Mouse (Mus musculus) myocyte (in vitro differentiated cells): Measurements from ENCODE around the gene Arl6ip5. TPM values are rescaled to one million over a fixed set of nuclear protein-coding genes. Genes with fewer than 3 reads are reported as not detected.
A peak's percentile ranks its signal among the peaks of the same experiment; 100 is the strongest.

ENCODE experiments used
- H3K27me3 ChIP-seq: one replicate; pipeline ENCODE4 v1.6.1; 2011; ENCODE audit not compliant: control insufficient read depth, insufficient read depth, insufficient read length
- H3K36me3 ChIP-seq: one replicate; pipeline ENCODE4 v1.6.1; 2011; ENCODE audit not compliant: control insufficient read depth, insufficient read depth
- H3K4me2 ChIP-seq: one replicate; pipeline ENCODE4 v1.6.1; 2011; ENCODE audit warnings: low read depth, control low read depth
- H3K4me3 ChIP-seq: one replicate; pipeline ENCODE4 v1.5.1; 2011; ENCODE audit warnings: mild to moderate bottlenecking, control low read depth, moderate library complexity
- H3K79me2 ChIP-seq: one replicate; pipeline ENCODE4 v1.6.1; 2011; ENCODE audit not compliant: control insufficient read depth, insufficient read depth
- H3ac ChIP-seq: one replicate; pipeline ENCODE4 v1.6.1; 2011; ENCODE audit not compliant: control insufficient read depth, insufficient read length
- CEBPB ChIP-seq: IDR thresholded peaks from 2 replicates; pipeline ENCODE4 v1.6.1; 2011; ENCODE audit warnings: mild to moderate bottlenecking, moderate library complexity; ENCODE audit not compliant: poor library complexity, insufficient read depth, severe bottlenecking
- E2F4 ChIP-seq: IDR thresholded peaks from one replicate; pipeline ENCODE4 v1.6.1; 2011; ENCODE audit warnings: mild to moderate bottlenecking, control low read depth, moderate library complexity; ENCODE audit not compliant: insufficient read depth
- MAX ChIP-seq: IDR thresholded peaks from one replicate; pipeline ENCODE4 v1.6.1; 2011; ENCODE audit warnings: low read depth, mild to moderate bottlenecking, control low read depth
- MYOD1 ChIP-seq, 3 experiments: IDR thresholded peaks; one replicate each; pipeline ENCODE4 v1.6.1; 2011; ENCODE audit warnings: control low read depth in 2 of 3, low read depth in 2 of 3, mild to moderate bottlenecking in 2 of 3, moderate library complexity in 1 of 3; ENCODE audit not compliant: insufficient read length in 2 of 3, control insufficient read depth in 1 of 3
- MYOG ChIP-seq, 3 experiments: IDR thresholded peaks; one replicate each; pipeline ENCODE4 v1.6.1; 2011; ENCODE audit warnings: control low read depth in 2 of 3, low read depth in 2 of 3, mild to moderate bottlenecking in 2 of 3; ENCODE audit not compliant: insufficient read length in 2 of 3, control insufficient read depth in 1 of 3, insufficient read depth in 1 of 3
- POLR2A ChIP-seq: IDR thresholded peaks from one replicate; pipeline ENCODE4 v1.6.1; 2011; ENCODE audit warnings: low read depth, mild to moderate bottlenecking, control low read depth, moderate library complexity; ENCODE audit not compliant: insufficient read length
- POLR2AphosphoS2 ChIP-seq: IDR thresholded peaks from one replicate; pipeline ENCODE4 v1.6.1; 2011; ENCODE audit warnings: low read depth, control low read depth; ENCODE audit not compliant: insufficient read length
- REST ChIP-seq: IDR thresholded peaks from one replicate; pipeline ENCODE4 v1.6.1; 2011; ENCODE audit warnings: mild to moderate bottlenecking, control low read depth, moderate library complexity; ENCODE audit not compliant: insufficient read depth, insufficient read length
- SRF ChIP-seq: IDR thresholded peaks from one replicate; pipeline ENCODE4 v1.6.1; 2011; ENCODE audit warnings: low read depth; ENCODE audit not compliant: control insufficient read depth, insufficient read length
- TCF12 ChIP-seq: IDR thresholded peaks from one replicate; pipeline ENCODE4 v1.6.1; 2011; ENCODE audit warnings: mild to moderate bottlenecking, control low read depth; ENCODE audit not compliant: poor library complexity, insufficient read depth, severe bottlenecking
- TCF3 ChIP-seq: IDR thresholded peaks from one replicate; pipeline ENCODE4 v1.6.1; 2011; ENCODE audit warnings: low read depth, control low read depth; ENCODE audit not compliant: insufficient read length
- USF1 ChIP-seq: IDR thresholded peaks from one replicate; pipeline ENCODE4 v1.6.1; 2011; ENCODE audit warnings: low read depth, mild to moderate bottlenecking, control low read depth, moderate library complexity
- polyA plus RNA-seq: library from polyadenylated mRNA; unstranded; fragments of >200 nt; fragmentation: generic; extraction: Trizol; gene quantifications from one replicate; pipeline ENCODE4 v1.2.1, GENCODE M21; 2012; ENCODE audit warnings: missing spikeins

The Arl6ip5 gene
- polyA plus RNA-seq, 1 experiment: 750 TPM

DNA sequence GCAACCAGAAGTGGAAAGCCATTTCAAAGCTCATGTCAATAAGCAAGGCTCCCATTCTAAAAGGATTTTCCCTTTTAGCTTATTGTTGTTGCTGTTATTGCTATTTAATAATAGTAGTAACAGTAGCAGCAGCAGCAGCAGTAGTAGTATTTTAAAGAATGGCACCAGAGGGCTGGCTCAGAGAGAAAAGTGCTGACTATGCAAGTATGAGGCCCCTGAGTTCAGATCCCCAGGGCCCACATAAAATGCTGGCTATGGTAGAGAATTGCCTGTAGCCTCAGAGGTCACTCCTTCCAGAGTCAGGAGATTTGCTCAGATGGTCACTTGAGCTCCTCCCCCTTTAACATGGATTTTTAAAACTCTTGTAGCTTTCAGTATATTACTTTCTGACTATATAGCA lies 34.7 kb downstream of the Arl6ip5 start:
- TF ChIP-seq SRF: no peak
- TF ChIP-seq USF1: no peak
- TF ChIP-seq TCF12: no peak
- TF ChIP-seq E2F4: no peak
- TF ChIP-seq MAX: no peak
- TF ChIP-seq TCF3: no peak
- TF ChIP-seq MYOG (IDR thresholded peaks at IDR 0.05; ENCODE audit: control insufficient read depth in 1 of 3, insufficient read depth in 1 of 3, insufficient read length in 2 of 3, low read depth in 2 of 3): no peak
- no peak for TF ChIP-seq POLR2A
- no peak for TF ChIP-seq MYOD1 (IDR thresholded peaks at IDR 0.05; ENCODE audit: control insufficient read depth in 1 of 3, insufficient read length in 2 of 3, low read depth in 2 of 3)
- TF ChIP-seq POLR2AphosphoS2: no peak
- no peak for TF ChIP-seq CEBPB
- no peak for TF ChIP-seq REST
- H3ac ChIP-seq: no peak overlapping the region
- no peaks in the 10 kb centered on the region for H3K79me2 ChIP-seq
- no peak overlapping the region for H3K4me3 ChIP-seq
- H3K27me3 ChIP-seq: no peaks in the 10 kb centered on the region
- no peak overlapping the region for H3K4me2 ChIP-seq
- H3K36me3 ChIP-seq: no peaks in the 10 kb centered on the region

DNA sequence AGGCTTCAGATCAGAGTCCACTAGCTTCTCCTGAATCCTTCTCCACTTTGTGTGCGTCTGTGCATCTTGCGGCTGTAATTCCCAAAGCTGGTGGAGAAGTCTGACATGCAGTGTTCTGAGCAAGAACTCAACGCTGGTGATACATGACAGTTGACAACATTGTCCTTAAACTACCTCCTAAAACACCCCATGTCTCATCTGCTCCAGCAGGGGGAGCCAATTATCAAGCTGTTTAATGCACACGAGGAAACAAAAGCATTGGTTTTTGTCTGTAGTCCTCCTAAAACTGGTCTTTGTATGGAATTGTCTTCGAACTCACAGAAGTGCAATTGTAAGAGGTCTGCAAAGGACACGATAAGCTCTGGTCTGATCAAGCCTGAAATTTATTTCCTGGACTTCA lies 40.5 kb downstream of the Arl6ip5 start:
- H3ac ChIP-seq: no peak overlapping the region
- H3K27me3 ChIP-seq: no peaks in the 10 kb centered on the region
- H3K79me2 ChIP-seq: no peaks in the 10 kb centered on the region
- H3K4me3 ChIP-seq: peak overlapping the region; percentile 29
- peak overlapping the region; percentile 68 for H3K4me2 ChIP-seq
- H3K36me3 ChIP-seq: no peaks in the 10 kb centered on the region
- TF ChIP-seq MYOG (IDR thresholded peaks at IDR 0.05; ENCODE audit: control insufficient read depth in 1 of 3, insufficient read depth in 1 of 3, insufficient read length in 2 of 3, low read depth in 2 of 3) (no peak), MAX (no peak), SRF (no peak), POLR2A (no peak), POLR2AphosphoS2 (no peak), TCF3 (no peak), TCF12 (no peak), USF1 (no peak), E2F4 (no peak), REST (no peak), CEBPB (no peak), MYOD1 (IDR thresholded peaks at IDR 0.05; ENCODE audit: control insufficient read depth in 1 of 3, insufficient read length in 2 of 3, low read depth in 2 of 3) (no peak)

DNA sequence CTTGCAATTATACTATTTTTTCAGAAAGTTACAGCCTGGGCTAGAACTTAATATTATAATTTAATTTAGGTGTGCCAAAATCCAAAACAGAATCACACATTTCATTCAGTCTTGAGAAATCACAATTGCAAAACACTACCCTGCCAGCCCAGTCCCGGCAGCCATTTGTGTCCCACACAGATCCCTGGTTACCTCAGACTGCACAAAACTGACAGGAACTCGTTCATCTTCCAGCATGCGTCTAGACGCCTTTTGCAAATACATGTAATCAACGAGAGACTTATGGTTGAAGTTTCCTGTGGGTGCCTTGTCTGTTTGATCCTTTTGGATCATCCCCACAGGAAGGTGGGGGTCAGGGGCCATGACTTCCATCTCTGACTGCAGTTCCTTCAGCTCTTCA lies 41.6 kb downstream of the Arl6ip5 start:
- H3K4me2 ChIP-seq: peak overlapping the region; percentile 68
- peak overlapping the region; percentile 29 for H3K4me3 ChIP-seq
- no peaks in the 10 kb centered on the region for H3K27me3 ChIP-seq
- no peaks in the 10 kb centered on the region for H3K36me3 ChIP-seq
- no peak for TF ChIP-seq POLR2A
- TF ChIP-seq REST: no peak
- no peak for TF ChIP-seq MYOD1 (IDR thresholded peaks at IDR 0.05; ENCODE audit: control insufficient read depth in 1 of 3, insufficient read length in 2 of 3, low read depth in 2 of 3)
- no peak for TF ChIP-seq MAX
- no peak for TF ChIP-seq SRF
- TF ChIP-seq POLR2AphosphoS2: no peak
- no peak for TF ChIP-seq TCF3
- TF ChIP-seq USF1: no peak
- TF ChIP-seq TCF12: no peak
- TF ChIP-seq MYOG (IDR thresholded peaks at IDR 0.05; ENCODE audit: control insufficient read depth in 1 of 3, insufficient read depth in 1 of 3, insufficient read length in 2 of 3, low read depth in 2 of 3): no peak
- TF ChIP-seq E2F4: no peak
- TF ChIP-seq CEBPB: no peak
- no peak overlapping the region for H3ac ChIP-seq
- no peaks in the 10 kb centered on the region for H3K79me2 ChIP-seq

DNA sequence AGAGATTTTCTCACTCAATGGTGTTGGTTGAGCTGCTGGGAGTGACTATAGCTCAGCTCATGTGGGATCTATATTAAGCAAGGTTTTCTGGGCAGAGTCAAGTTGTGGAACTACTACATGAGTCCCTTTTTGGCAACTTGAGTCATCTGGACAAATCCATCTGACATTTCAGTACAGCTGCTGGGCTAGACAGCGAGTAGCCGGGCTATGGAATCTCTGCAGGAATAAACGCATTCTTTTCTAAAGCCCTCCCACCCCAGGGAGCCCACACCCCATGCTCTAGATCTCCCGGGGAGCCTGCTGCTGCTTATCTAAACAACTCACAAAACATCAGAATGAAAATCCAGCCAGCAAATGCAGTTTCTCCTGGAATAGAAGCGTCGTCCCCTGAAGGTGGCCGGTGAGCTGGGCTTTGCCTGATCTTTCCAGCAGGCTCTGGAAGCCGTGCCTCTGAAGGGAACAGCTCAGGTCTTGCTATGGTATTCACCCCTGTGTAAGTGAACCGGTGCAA lies 42.3 kb downstream of the Arl6ip5 start, which contains the start of gene Lmod3:
Gene Lmod3 (minus strand): TSS at position 49 of the 511 bp plus-strand sequence.
- no peak within 1 kb of the TSS for H3ac ChIP-seq
- H3K27me3 ChIP-seq: no peaks in the 10 kb centered on the region

More for the DNA sequence above, 42.3 kb downstream of the Arl6ip5 start, which contains the start of gene Lmod3:
- Histone ChIP-seq H3K4me2 (peak within 1 kb of the TSS; percentile 68), H3K36me3 (no peaks in the 10 kb centered on the region), H3K4me3 (peak within 1 kb of the TSS; percentile 29), H3K79me2 (no peaks in the 10 kb centered on the region)
- no peak for TF ChIP-seq USF1
- peak in 1 of 3 experiments; percentile 28 for TF ChIP-seq MYOG (IDR thresholded peaks at IDR 0.05; ENCODE audit: control insufficient read depth in 1 of 3, insufficient read depth in 1 of 3, insufficient read length in 2 of 3, low read depth in 2 of 3)
- TF ChIP-seq MYOD1 (IDR thresholded peaks at IDR 0.05; ENCODE audit: control insufficient read depth in 1 of 3, insufficient read length in 2 of 3, low read depth in 2 of 3): peak; percentile 60 to 85 (median 83)
- TF ChIP-seq TCF3: no peak
- no peak for TF ChIP-seq REST
- TF ChIP-seq TCF12: peak; percentile 59
- TF ChIP-seq POLR2AphosphoS2: no peak
- no peak for TF ChIP-seq MAX
- peak; percentile 43 for TF ChIP-seq SRF
- TF ChIP-seq E2F4: no peak
- no peak for TF ChIP-seq POLR2A
- TF ChIP-seq CEBPB: 0 out of 2 replicates have a peak, but pooled peaks have one; percentile 10
